Mouse (Mus musculus): ENCODE data around the gene Prorsd1. TPM values are rescaled to one million over a fixed set of nuclear protein-coding genes. Genes with fewer than 3 reads are reported as not detected.

Gene Prorsd1
- 60.7 TPM for polyA plus RNA-seq (2014; fragmentation: Illumina TruSeq; extraction: RNeasy Lipid Tissue Mini Kit (QIAGEN cat#74804); ENCODE audit: low read depth, low replicate concordance)

DNA sequence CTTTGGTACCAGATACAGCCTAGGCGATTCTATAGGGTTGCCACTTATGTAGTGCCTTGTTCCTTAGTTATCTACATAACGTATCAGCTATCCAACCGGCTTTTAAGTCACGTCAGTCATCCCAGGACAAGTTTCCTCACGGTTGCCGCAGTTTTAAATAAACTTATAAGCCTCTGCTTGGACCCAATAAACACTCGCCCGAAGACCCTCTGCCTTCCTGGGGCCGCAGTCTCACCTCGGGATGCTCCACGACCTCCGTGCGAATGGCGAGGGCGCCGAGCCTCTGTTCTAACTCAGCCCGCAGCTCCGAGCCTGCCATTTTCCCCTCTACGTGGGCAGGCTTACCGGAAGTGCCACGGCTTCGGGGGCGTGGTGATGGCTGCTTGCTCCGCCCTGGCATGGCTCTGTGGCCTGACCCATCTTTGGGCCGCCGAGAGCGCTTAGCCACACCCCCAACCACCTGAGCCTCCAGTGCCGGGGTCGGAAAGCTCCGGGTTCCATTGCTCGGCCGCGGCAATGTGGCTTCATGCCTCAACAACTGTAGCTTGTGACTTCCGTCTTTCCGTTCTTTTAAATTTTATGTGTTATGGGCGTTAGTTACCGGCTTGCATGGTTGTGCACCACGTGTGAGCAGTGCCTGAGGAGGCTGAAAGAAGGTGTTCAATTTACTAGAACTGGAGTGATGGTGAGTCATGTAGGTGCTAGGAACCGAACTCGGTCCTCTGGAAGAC is at the start of gene Prorsd1:
Gene Prorsd1 (minus strand): TSS at position 352 of the 731 bp plus-strand sequence.

GRCm38 (mm10) chr11:29547752-29548503 is 33.1 kb upstream of the Prorsd1 start, which contains the start of the genes Clhc1 and Rps27a:
TSS of gene Clhc1 (plus strand) at chr11:29547950.
TSS of gene Rps27a (minus strand) at chr11:29548109.

GRCm38 (mm10) chr11:29525988-29526794 is 11.4 kb upstream of the Prorsd1 start, which contains the start of gene Mtif2:
TSS of gene Mtif2 (plus strand) at chr11:29526408.

Other genes starting within 250 kb of the Prorsd1 start
- gene Ccdc88a, start 141.4 kb downstream of the Prorsd1 start, polyA plus RNA-seq (2014; fragmentation: Illumina TruSeq; extraction: RNeasy Lipid Tissue Mini Kit (QIAGEN cat#74804); ENCODE audit: low read depth, low replicate concordance), result 11.9 TPM
- 93.8 TPM for gene Mtif2, start 11.4 kb upstream of the Prorsd1 start, polyA plus RNA-seq (2014; fragmentation: Illumina TruSeq; extraction: RNeasy Lipid Tissue Mini Kit (QIAGEN cat#74804); ENCODE audit: low read depth, low replicate concordance)
- 1.5 TPM for gene Clhc1, start 32.9 kb upstream of the Prorsd1 start, polyA plus RNA-seq (2014; fragmentation: Illumina TruSeq; extraction: RNeasy Lipid Tissue Mini Kit (QIAGEN cat#74804); ENCODE audit: low read depth, low replicate concordance)
- 1,784 TPM for gene Rps27a, start 33.1 kb upstream of the Prorsd1 start, polyA plus RNA-seq (2014; fragmentation: Illumina TruSeq; extraction: RNeasy Lipid Tissue Mini Kit (QIAGEN cat#74804); ENCODE audit: low read depth, low replicate concordance)
- 417 TPM for gene Rtn4, start 177.9 kb upstream of the Prorsd1 start, polyA plus RNA-seq (2014; fragmentation: Illumina TruSeq; extraction: RNeasy Lipid Tissue Mini Kit (QIAGEN cat#74804); ENCODE audit: low read depth, low replicate concordance)